Mouse (Mus musculus): Measurements from ENCODE around the gene Polr2c.
"Not testable (repeated sequence)": the region's sequence is repeated elsewhere in the genome, so short reads cannot be mapped to it uniquely, and the experiment has no call there.

Gene Polr2c

GRCm38 (mm10) chr8:94838600-94838999 is 18.6 kb upstream of the Polr2c start:
- peak; percentile 85 for DNase-seq (ENCODE audit: low spot score)

DNA sequence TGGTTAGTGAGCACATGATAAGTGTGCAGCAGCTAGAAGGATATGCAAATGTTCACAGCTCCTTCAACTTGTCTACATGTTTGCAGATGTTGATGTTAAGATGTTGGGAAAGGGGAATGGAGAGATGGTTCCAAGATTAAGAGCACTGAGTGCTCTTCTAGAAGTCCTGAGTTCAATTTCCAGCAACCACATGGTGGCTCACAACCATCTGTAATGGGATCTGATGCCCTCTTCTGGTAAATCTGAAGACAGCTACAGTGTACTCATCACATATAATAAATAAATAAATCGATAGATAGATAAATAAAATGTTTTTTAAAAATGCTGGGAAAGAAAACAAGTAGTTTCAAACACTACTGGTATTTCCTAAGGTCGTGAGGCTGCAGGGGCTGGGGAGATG is 16.1 kb upstream of the Polr2c start:
- no peak for DNase-seq (ENCODE audit: low spot score)

DNA sequence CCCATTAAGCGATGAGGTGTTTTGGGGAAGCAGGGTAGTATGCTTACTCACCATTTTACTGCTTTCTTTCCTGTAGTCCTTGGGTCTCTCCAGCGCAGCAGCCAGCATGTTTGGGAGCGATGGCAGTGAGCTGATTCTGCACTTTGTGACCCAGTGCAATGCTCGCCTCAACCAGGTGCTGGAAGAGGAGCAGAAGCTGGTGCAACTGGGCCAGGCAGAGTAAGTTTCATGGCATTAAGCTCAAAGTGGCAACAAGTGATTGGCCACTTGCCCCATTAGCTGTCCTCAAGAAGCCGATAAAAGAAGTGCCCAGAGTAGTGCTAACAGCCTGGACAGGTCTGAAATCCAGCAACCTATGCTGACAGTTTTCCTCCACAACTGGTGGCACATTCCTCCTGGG is 7.2 kb upstream of the Polr2c start:
- DNase-seq (ENCODE audit: low spot score): no peak

DNA sequence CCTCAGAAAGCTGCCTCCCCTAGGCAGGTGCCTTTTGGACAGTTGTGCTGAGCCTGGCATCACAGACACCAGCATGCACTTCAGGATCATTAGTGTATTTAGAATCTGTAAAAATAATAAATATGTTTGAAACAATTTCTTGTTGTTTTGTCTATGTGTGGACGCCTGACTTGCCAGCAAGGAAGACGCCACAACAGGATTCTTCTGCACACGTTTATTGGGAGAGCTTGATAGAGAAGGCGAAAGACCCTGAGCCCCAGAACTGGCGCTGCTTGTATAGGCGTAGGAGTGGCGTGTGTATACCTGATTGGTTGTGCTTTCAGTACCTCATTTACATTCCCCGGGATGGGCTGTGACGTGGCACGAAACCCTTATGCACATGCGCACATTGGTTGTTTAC is 2.5 kb upstream of the Polr2c start:
- not testable (repeated sequence) for DNase-seq (ENCODE audit: low spot score)

DNA sequence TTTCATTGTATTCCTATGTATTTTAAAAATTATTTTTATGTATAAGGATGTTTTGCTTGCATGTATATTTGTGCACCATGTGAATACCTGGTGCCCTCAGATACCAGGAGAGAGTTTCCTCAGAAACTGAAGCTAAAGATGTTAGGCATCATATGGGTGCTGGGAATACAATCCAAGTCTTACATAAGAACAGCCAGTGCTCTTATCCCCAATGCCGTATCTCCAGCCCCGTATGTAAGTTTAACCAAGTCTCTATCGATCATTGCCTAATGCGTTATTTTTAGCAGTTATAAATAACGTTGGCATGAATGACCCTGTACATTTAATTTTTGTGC is 272 bp upstream of the Polr2c start:
- no peak for DNase-seq (ENCODE audit: low spot score)

GRCm38 (mm10) chr8:94861352-94861910 is 4.2 kb downstream of the Polr2c start:
- peak; percentile 72 for DNase-seq (ENCODE audit: low spot score)

DNA sequence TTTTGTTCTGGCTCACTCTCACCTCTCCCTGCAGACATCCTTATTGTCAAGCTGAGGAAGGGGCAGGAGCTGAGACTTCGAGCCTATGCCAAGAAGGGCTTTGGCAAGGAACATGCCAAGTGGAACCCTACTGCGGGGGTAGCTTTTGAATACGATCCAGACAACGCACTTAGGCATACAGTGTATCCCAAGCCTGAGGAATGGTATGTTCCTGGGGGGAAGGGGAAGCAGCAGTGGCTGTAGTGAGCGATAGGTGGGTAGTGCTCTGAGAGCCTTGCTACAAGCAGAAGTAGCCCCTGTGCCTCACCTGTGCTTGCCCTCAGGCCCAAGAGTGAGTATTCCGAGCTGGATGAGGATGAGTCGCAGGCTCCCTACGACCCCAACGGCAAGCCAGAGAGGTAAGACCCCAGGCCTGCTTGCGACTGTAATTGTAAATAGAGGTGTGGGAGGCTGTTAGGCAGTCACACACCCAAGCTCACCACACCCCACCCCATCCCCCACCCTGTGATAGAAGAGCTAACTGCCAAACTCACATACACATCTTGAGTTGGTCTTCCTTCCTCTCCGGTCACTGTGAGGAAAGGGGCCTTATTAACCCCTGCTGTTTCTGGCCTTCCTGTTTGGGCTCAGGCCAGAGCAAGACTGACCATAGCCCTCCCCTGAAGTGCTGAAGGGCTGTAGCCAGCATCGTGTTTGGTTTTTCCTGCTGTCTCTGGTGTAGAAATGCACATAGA is 5.4 kb downstream of the Polr2c start:
- DNase-seq (ENCODE audit: low spot score): no peak

DNA sequence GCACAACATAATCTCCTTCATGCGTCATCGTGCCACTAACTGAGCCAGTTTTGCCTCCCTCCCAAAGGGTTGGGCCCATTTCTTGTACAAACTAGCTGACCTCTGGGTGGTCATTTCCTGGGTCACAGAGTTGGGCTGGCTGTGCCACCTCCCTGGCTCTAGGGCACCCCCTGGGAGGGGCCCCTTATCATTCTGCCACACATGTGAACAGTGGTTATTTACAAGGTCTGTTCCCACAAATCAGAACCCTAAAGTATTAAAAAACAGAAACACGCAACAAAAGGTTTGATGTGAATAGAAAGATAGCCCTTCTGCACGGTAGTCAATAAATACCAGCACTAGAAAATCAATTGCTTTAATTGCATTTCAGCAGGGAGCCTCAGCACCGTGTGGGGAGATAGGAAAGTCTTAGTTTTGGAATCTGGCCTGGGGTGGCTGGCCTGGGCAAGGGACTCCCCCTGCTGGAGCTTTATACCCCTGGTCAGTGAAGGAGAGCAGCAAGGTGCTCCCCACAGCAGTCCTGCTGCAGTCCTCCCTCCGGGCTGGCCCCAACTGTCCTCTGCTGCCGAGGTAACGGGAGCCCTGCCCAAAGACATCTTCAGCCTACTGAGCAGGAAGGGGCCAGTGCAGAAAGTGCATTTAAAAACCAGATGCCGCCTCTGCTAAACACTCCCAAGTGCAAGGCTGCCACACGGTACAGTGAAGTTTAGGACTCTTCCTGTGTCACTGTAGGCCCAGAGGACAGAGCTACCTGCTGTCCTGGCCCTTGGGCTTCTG is 6.8 kb downstream of the Polr2c start:
- DNase-seq (ENCODE audit: low spot score): no peak

GRCm38 (mm10) chr8:94865292-94865691 is 8.0 kb downstream of the Polr2c start:
- DNase-seq (ENCODE audit: low spot score): no peak

DNA sequence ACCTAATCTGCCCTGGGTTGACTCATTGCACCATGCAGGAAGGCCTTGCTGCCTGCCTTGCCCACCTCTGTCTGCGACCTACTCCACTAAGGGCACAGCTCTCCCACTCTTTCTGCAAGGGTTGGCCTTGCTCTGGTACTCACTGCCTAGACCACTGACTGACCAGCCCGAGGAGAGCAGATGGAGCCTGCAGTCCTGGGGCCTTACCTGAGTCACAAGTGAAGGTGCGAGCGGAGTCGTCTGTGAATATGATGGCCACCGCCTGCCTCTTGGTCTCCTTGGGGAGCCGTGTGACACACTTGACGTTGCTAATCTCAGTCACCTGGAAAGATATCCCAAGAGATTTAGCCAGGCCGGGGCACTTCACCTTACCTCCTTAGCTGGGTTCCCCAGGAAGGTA is 9.7 kb downstream of the Polr2c start:
- no peak for DNase-seq (ENCODE audit: low spot score)

DNA sequence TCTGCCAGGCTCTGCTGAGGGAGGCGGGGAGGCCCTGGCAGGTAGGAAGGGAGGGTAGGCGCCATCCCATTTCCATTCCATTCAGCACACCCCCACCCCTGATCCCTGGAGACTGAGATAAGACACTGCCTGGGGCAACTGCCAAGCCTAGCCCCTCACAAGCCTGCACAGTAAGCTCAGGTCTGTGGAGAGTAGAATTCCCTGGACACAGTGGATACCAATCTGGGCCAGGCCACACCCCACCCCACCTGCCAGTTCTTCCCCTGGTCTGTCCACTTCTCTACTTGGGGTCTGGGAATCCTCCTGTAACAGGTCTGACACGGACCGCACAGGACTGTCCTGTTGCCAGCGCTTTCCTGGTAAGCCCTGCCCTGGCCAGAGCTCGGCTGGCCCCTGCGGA is 11.9 kb downstream of the Polr2c start:
- DNase-seq (ENCODE audit: low spot score): no peak

GRCm38 (mm10) chr8:94870003-94870402 is 12.8 kb downstream of the Polr2c start:
- no peak for DNase-seq (ENCODE audit: low spot score)

GRCm38 (mm10) chr8:94870474-94871107 is 13.3 kb downstream of the Polr2c start:
- DNase-seq (ENCODE audit: low spot score): peak; percentile 24

- DNase-seq (ENCODE audit: low spot score): peak; percentile 58
Observed at GRCm38 (mm10) chr8:94871108-94871894, 14.1 kb downstream of the Polr2c start.

DNA sequence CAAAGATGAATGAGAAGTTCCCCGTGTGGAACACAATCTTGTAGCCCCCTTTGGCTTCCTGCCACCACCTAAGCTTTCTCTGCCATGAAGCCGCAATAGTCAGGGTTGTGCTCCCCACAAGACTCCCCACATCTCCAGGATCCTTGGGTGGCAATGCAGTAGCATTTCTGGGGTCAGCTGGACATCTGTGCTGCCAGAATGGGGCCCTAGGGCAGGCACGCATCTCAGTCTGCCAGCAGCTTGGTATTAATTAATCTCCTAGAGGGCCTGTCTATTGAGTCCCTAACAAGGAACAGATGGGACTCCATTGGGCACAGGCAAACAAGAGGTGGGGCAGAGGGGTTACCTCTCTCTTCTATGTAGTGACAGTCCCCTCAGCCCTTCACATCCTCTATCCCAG is 14.9 kb downstream of the Polr2c start:
- DNase-seq (ENCODE audit: low spot score): no peak

DNA sequence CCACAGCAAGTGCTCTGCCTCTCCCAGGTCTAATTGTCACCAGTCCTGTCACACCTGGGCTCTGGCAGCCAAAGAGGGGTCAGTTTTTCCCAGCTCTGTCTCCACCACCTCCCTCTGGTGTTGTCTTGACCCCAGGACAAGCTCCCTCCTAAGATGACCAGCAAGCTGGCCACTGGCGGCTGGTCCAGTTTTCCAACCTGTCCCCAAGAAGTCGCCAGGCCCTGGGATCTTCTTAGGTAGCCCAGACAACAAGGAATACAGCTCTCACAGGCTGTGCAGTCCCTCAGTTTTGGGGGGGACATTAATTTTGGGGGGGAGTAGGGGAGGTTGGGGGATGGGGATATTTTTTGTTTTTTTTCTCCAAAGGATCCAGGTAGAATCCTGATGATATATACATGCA is 15.3 kb downstream of the Polr2c start:
- DNase-seq (ENCODE audit: low spot score): no peak

GRCm38 (mm10) chr8:94874358-94874757 is 17.1 kb downstream of the Polr2c start:
- peak; percentile 76 for DNase-seq (ENCODE audit: low spot score)

DNA sequence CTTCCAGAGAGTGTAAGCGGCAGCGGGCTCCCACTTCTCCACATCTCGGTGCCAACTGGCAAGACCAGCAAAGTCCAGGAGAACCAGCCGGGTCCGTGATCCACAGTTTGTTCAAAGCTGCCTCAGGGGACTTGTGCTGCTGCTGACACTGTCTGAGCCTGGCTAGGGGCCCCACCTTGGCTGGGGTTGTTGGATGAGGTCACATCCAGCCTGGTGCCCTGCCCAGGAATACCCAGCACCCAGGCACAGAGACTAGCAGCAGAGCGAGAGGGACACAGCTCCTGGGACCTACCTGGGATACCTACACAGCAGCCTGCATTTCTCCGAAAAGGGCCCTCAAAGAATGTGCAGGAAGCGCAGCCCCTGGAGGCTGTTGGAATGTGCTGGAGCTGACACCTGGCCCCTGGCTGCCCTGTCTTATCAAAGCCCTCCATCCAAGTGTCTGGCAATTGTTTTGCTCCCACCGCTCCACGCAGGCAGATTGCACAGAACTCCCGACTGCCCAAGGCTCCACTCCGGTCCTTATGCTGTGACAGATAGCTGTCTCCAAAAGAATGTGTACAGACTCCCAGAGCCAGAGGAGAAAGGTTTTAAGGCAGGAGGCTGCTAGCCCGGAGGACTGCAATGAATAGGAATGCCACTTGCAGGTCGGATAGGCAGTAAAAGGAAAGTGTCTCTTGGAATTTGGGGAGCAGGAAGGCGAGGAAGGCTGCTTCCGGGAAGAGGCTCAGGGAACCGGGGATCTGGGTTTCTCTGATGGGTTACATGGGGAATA is 18.0 kb downstream of the Polr2c start:
- no peak for DNase-seq (ENCODE audit: low spot score)

GRCm38 (mm10) chr8:94875871-94876150 is 18.6 kb downstream of the Polr2c start:
- no peak for DNase-seq (ENCODE audit: low spot score)

GRCm38 (mm10) chr8:94876197-94876730 is 19.0 kb downstream of the Polr2c start, which contains the start of gene Dok4:
Gene Dok4 (minus strand): TSS chr8:94876330.
- DNase-seq (ENCODE audit: low spot score): peak; percentile 85

DNA sequence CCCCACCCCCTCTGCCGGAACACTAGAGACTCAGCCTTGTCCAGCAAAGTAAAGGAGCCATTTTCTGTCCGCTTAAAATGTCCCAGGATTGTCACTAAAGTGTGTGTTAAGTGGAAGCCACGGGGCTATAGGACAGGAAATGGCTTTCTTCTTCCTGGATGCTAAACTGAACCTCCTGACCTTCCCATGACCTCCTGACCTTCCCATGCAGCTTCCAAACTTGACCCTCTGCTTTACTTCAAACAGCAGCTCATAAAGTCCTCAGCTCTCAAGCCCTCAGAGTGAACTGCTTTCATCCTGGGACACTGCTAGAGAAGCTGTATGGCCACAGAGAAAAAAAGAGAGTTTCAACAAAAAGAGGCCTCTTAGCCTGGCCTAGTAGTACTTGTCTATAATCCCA is 19.6 kb downstream of the Polr2c start:
- DNase-seq (ENCODE audit: low spot score): no peak
